Mouse (Mus musculus) stomach, embryonic 15.5 days (tissue): ENCODE results near the gene Igfbp2. TPM values are rescaled to one million over a fixed set of nuclear protein-coding genes. Genes with fewer than 3 reads are reported as not detected.

Experiments used
- ATAC-seq: fragments of 200-750 bp; cut with Nextera tagmentation; 2 replicates; pipeline ENCODE4 v1.8.0; 2017; ENCODE audit warnings: low read depth, moderate number of reproducible peaks, moderate TSS enrichment; ENCODE audit not compliant: insufficient read depth, low FRiP score
- H3K27ac ChIP-seq: fragments of 300-500 bp; sonication (generic); 2 replicates; pipeline ENCODE4 v1.5.1; 2015; ENCODE audit warnings: mild to moderate bottlenecking, inconsistent platforms
- H3K27me3 ChIP-seq: fragments of 300-500 bp; sonication (generic); replicated peaks from 2 replicates; pipeline ENCODE4 v1.6.1; 2015; ENCODE audit warnings: inconsistent platforms
- H3K36me3 ChIP-seq: fragments of 300-500 bp; sonication (generic); 2 replicates; pipeline ENCODE4 v1.6.1; 2015; ENCODE audit warnings: inconsistent platforms
- H3K4me1 ChIP-seq: fragments of 300-500 bp; sonication (generic); 2 replicates; pipeline ENCODE4 v1.6.1; 2015; ENCODE audit warnings: inconsistent platforms
- H3K4me2 ChIP-seq: fragments of 300-500 bp; sonication (generic); 2 replicates; pipeline ENCODE4 v1.6.1; 2015; ENCODE audit warnings: mild to moderate bottlenecking, inconsistent platforms
- H3K4me3 ChIP-seq: fragments of 300-500 bp; sonication (generic); replicated peaks from 2 replicates; pipeline ENCODE4 v1.5.1; 2015; ENCODE audit warnings: inconsistent platforms
- H3K9ac ChIP-seq: fragments of 300-500 bp; sonication (generic); 2 replicates; pipeline ENCODE4 v1.6.1; 2015; ENCODE audit warnings: inconsistent platforms
- H3K9me3 ChIP-seq: fragments of 300-500 bp; sonication (generic); 2 replicates; pipeline ENCODE4 v1.6.1; 2016; ENCODE audit warnings: inconsistent platforms
- WGBS: fragments of 180-500 bp; shearing (Covaris S2); methylation state at CpG from one replicate; pipeline ENCODE4 v1.1.7; 2015; 5-methylcytosine and 5-hydroxymethylcytosine counted together
- polyA plus RNA-seq: library from polyadenylated mRNA; unstranded; fragments of >200 nt; fragmentation: Nextera tagmentation; extraction: Ambion mirVana; gene quantifications from 2 replicates; pipeline ENCODE4 v1.2.1, GENCODE M21; 2015

The Igfbp2 gene
- polyA plus RNA-seq, 1 experiment from 2014 or later: 428 TPM

GRCm38 (mm10) chr1:72839356-72839755 is 15.1 kb downstream of the Igfbp2 start:
- no peak overlapping the region for H3K4me2 ChIP-seq
- no peaks in the 10 kb centered on the region for H3K9me3 ChIP-seq
- H3K36me3 ChIP-seq: 0 out of 2 replicates have a peak, but pooled peaks cover under 1% of the 10 kb centered on the region
- WGBS: 76% methylated on average over 8 of the region's 8 CpGs
- no peak overlapping the region for H3K4me3 ChIP-seq
- no peaks in the 10 kb centered on the region for H3K4me1 ChIP-seq
- no peaks in the 10 kb centered on the region for H3K27me3 ChIP-seq
- no peak overlapping the region for H3K9ac ChIP-seq
- no peak overlapping the region for H3K27ac ChIP-seq
- no peak for ATAC-seq

- H3K9me3 ChIP-seq: no peaks in the 10 kb centered on the region
- no peak for ATAC-seq
- 0 out of 2 replicates have a peak, but pooled peaks cover 5% of the 10 kb centered on the region for H3K36me3 ChIP-seq
- no peak overlapping the region for H3K4me2 ChIP-seq
- H3K9ac ChIP-seq: no peak overlapping the region
- H3K4me3 ChIP-seq: no peak overlapping the region
- no peaks in the 10 kb centered on the region for H3K27me3 ChIP-seq
- H3K4me1 ChIP-seq: no peaks in the 10 kb centered on the region
- no peak overlapping the region for H3K27ac ChIP-seq
- 84% methylated on average over 7 of the region's 7 CpGs for WGBS
Measured at GRCm38 (mm10) chr1:72839791-72840190, 15.5 kb downstream of the Igfbp2 start.

- WGBS: 70% methylated on average over 18 of the region's 18 CpGs
- no peak overlapping the region for H3K4me3 ChIP-seq
- H3K4me1 ChIP-seq: no peaks in the 10 kb centered on the region
- ATAC-seq: no peak
- 0 out of 2 replicates have a peak, but pooled peaks cover 6% of the 10 kb centered on the region for H3K36me3 ChIP-seq
- H3K9ac ChIP-seq: no peak overlapping the region
- no peaks in the 10 kb centered on the region for H3K9me3 ChIP-seq
- no peaks in the 10 kb centered on the region for H3K27me3 ChIP-seq
- H3K27ac ChIP-seq: no peak overlapping the region
- no peak overlapping the region for H3K4me2 ChIP-seq
Measured at GRCm38 (mm10) chr1:72842666-72843459, 18.6 kb downstream of the Igfbp2 start.

- no peaks in the 10 kb centered on the region for H3K9me3 ChIP-seq
- H3K4me1 ChIP-seq: no peaks in the 10 kb centered on the region
- 0 out of 2 replicates have a peak, but pooled peaks cover 6% of the 10 kb centered on the region for H3K36me3 ChIP-seq
- H3K4me2 ChIP-seq: no peak overlapping the region
- H3K4me3 ChIP-seq: no peak overlapping the region
- 91% methylated on average over 6 of the region's 6 CpGs for WGBS
- no peaks in the 10 kb centered on the region for H3K27me3 ChIP-seq
- H3K9ac ChIP-seq: no peak overlapping the region
- no peak overlapping the region for H3K27ac ChIP-seq
- no peak for ATAC-seq
Measured at GRCm38 (mm10) chr1:72844675-72845074, 20.4 kb downstream of the Igfbp2 start.

GRCm38 (mm10) chr1:72847849-72848380 is 23.6 kb downstream of the Igfbp2 start:
- H3K36me3 ChIP-seq: 0 out of 2 replicates have a peak, but pooled peaks cover 9% of the 10 kb centered on the region
- no peaks in the 10 kb centered on the region for H3K27me3 ChIP-seq
- H3K4me1 ChIP-seq: no peaks in the 10 kb centered on the region
- ATAC-seq: no peak
- H3K9ac ChIP-seq: no peak overlapping the region
- no peaks in the 10 kb centered on the region for H3K9me3 ChIP-seq
- WGBS: 78% methylated on average over 4 of the region's 4 CpGs
- H3K27ac ChIP-seq: no peak overlapping the region
- H3K4me3 ChIP-seq: no peak overlapping the region
- H3K4me2 ChIP-seq: no peak overlapping the region

- no peak overlapping the region for H3K9ac ChIP-seq
- no peak overlapping the region for H3K27ac ChIP-seq
- no peaks in the 10 kb centered on the region for H3K9me3 ChIP-seq
- 92% methylated on average over 8 of the region's 8 CpGs for WGBS
- no peaks in the 10 kb centered on the region for H3K27me3 ChIP-seq
- H3K4me2 ChIP-seq: no peak overlapping the region
- H3K4me1 ChIP-seq: 0 out of 2 replicates have a peak, but pooled peaks cover 2% of the 10 kb centered on the region
- ATAC-seq: no peak
- H3K4me3 ChIP-seq: no peak overlapping the region
- 0 out of 2 replicates have a peak, but pooled peaks cover 9% of the 10 kb centered on the region for H3K36me3 ChIP-seq
Measured at GRCm38 (mm10) chr1:72849037-72849436, 24.7 kb downstream of the Igfbp2 start.

- Histone ChIP-seq H3K4me2 (no peak overlapping the region), H3K27me3 (no peaks in the 10 kb centered on the region), H3K9me3 (no peaks in the 10 kb centered on the region), H3K36me3 (0 out of 2 replicates have a peak, but pooled peaks cover 5% of the 10 kb centered on the region), H3K27ac (no peak overlapping the region; the same call in 1 of the 2 replicates), H3K9ac (no peak overlapping the region), H3K4me3 (no peak overlapping the region), H3K4me1 (peaks cover 7% of the 10 kb centered on the region; the same call in 1 of the 2 replicates)
- no peak for ATAC-seq
- 76% methylated on average over 1 of the region's 1 CpGs for WGBS
Measured at GRCm38 (mm10) chr1:72853759-72854158, 29.5 kb downstream of the Igfbp2 start.

GRCm38 (mm10) chr1:72854337-72855237 is 30.3 kb downstream of the Igfbp2 start:
- no peak for ATAC-seq
- Histone ChIP-seq H3K4me3 (no peak overlapping the region), H3K4me2 (no peak overlapping the region), H3K9me3 (no peaks in the 10 kb centered on the region), H3K9ac (no peak overlapping the region), H3K27me3 (no peaks in the 10 kb centered on the region), H3K36me3 (peaks cover 5% of the 10 kb centered on the region; the same call in 1 of the 2 replicates), H3K27ac (no peak overlapping the region), H3K4me1 (peaks cover 7% of the 10 kb centered on the region; the same call in 1 of the 2 replicates)
- 43% methylated on average over 10 of the region's 10 CpGs for WGBS

GRCm38 (mm10) chr1:72855729-72856128 is 31.4 kb downstream of the Igfbp2 start:
- H3K4me1 ChIP-seq: peaks cover 7% of the 10 kb centered on the region; the same call in 1 of the 2 replicates
- no peak overlapping the region for H3K4me2 ChIP-seq
- H3K9ac ChIP-seq: no peak overlapping the region
- 81% methylated on average over 10 of the region's 10 CpGs for WGBS
- no peaks in the 10 kb centered on the region for H3K9me3 ChIP-seq
- no peaks in the 10 kb centered on the region for H3K27me3 ChIP-seq
- H3K4me3 ChIP-seq: no peak overlapping the region
- H3K36me3 ChIP-seq: peaks cover 11% of the 10 kb centered on the region; the same call in 1 of the 2 replicates
- H3K27ac ChIP-seq: no peak overlapping the region
- no peak for ATAC-seq

GRCm38 (mm10) chr1:72856209-72856909 is 32.1 kb downstream of the Igfbp2 start:
- H3K4me1 ChIP-seq: peaks cover 7% of the 10 kb centered on the region; the same call in 1 of the 2 replicates
- H3K27me3 ChIP-seq: no peaks in the 10 kb centered on the region
- no peak overlapping the region for H3K4me3 ChIP-seq
- no peak overlapping the region for H3K4me2 ChIP-seq
- no peaks in the 10 kb centered on the region for H3K9me3 ChIP-seq
- peaks cover 11% of the 10 kb centered on the region; the same call in 1 of the 2 replicates for H3K36me3 ChIP-seq
- H3K27ac ChIP-seq: no peak overlapping the region
- ATAC-seq: peak; percentile 16; the same call in 1 of the 2 replicates
- 77% methylated on average over 19 of the region's 19 CpGs for WGBS
- H3K9ac ChIP-seq: no peak overlapping the region

GRCm38 (mm10) chr1:72857142-72857541 is 32.8 kb downstream of the Igfbp2 start:
- ATAC-seq: 0 out of 2 replicates have a peak, but pooled peaks have one; percentile 2
- H3K9me3 ChIP-seq: no peaks in the 10 kb centered on the region
- H3K9ac ChIP-seq: no peak overlapping the region
- no peaks in the 10 kb centered on the region for H3K27me3 ChIP-seq
- H3K4me1 ChIP-seq: peaks cover 7% of the 10 kb centered on the region; the same call in 1 of the 2 replicates
- H3K27ac ChIP-seq: no peak overlapping the region
- 76% methylated on average over 7 of the region's 7 CpGs for WGBS
- H3K4me2 ChIP-seq: no peak overlapping the region
- peaks cover 11% of the 10 kb centered on the region; the same call in 1 of the 2 replicates for H3K36me3 ChIP-seq
- H3K4me3 ChIP-seq: no peak overlapping the region
